Mouse (Mus musculus): Measurements from ENCODE around the gene Snf8.

Gene Snf8

GRCm38 (mm10) chr11:96074351-96075176, 39.9 kb downstream of the Snf8 start:
- DNase-seq (ENCODE audit: low spot score in 2 of 2), result peak; percentile 17 to 36

GRCm38 (mm10) chr11:96075177-96075508, 40.5 kb downstream of the Snf8 start:
- no peak for DNase-seq (ENCODE audit: low spot score in 2 of 2)

GRCm38 (mm10) chr11:96075509-96076220, 41.0 kb downstream of the Snf8 start, which contains the start of gene Atp5g1:
TSS of gene Atp5g1 (minus strand) at chr11:96075670.
- peak; percentile 99 to 100 for DNase-seq (ENCODE audit: low spot score in 2 of 2)

- no peak for DNase-seq (ENCODE audit: low spot score in 2 of 2)
These were observed 41.8 kb downstream of the Snf8 start for GRCm38 (mm10) chr11:96076221-96077105.

GRCm38 (mm10) chr11:96080736-96081135, 46.1 kb downstream of the Snf8 start:
- DNase-seq (ENCODE audit: low spot score in 2 of 2), result no peak

GRCm38 (mm10) chr11:96082682-96083081, 48.0 kb downstream of the Snf8 start:
- no peak for DNase-seq (ENCODE audit: low spot score in 2 of 2)

GRCm38 (mm10) chr11:96087981-96088380, 53.3 kb downstream of the Snf8 start:
- DNase-seq (ENCODE audit: low spot score in 2 of 2), result no peak

GRCm38 (mm10) chr11:96091073-96091472, 56.4 kb downstream of the Snf8 start:
- DNase-seq (ENCODE audit: low spot score in 2 of 2), result no peak

GRCm38 (mm10) chr11:96092674-96093291, 58.1 kb downstream of the Snf8 start:
- no peak for DNase-seq (ENCODE audit: low spot score in 2 of 2)

- DNase-seq (ENCODE audit: low spot score in 2 of 2), result peak in 1 of 2 experiments; percentile 27
These were observed 58.7 kb downstream of the Snf8 start for GRCm38 (mm10) chr11:96093361-96093760.

Measured in frontal cortex, postnatal 36 days (tissue).